Mouse (Mus musculus) heart, postnatal 4 days (tissue): ENCODE measurements around the gene Ncl. TPM values are rescaled to one million over a fixed set of nuclear protein-coding genes. Genes with fewer than 3 reads are reported as not detected.
"Not testable (repeated sequence)": the region's sequence is repeated elsewhere in the genome, so short reads cannot be mapped to it uniquely, and the experiment has no call there.

Source experiments
- DNase-seq: peaks from one replicate; pipeline ENCODE4 v3.0.0; 2021
- total RNA-seq, 2 experiments: library from RNA; stranded (reverse); gene quantifications; 2 replicates each; pipeline ENCODE4 v1.2.3; 2021

The Ncl gene
- total RNA-seq, 2 experiments from 2014 or later = 203 to 206 TPM

DNA sequence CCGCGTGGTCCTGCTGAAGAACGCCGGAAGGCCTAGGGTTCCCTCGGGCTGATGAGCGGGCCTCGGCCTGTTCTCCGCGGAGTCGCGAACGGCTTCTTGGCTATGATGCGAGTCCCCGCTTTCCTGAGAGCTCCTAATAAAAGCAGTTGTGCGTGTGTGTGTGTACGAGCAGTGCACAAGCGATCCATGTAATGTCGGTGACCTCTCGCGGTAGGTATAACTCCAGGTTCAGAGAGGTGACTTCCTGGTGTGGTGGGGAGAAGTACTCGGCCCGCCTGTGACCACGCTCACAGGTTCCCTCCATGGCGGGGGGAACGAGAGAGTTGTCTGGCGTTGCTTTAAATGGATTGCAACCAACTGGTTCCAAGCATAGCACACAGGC, 589 bp upstream of the Ncl start:
- DNase-seq = no peak

- DNase-seq = no peak
These were observed 833 bp downstream of the Ncl start for GRCm38 (mm10) chr1:86358229-86358905.

DNA sequence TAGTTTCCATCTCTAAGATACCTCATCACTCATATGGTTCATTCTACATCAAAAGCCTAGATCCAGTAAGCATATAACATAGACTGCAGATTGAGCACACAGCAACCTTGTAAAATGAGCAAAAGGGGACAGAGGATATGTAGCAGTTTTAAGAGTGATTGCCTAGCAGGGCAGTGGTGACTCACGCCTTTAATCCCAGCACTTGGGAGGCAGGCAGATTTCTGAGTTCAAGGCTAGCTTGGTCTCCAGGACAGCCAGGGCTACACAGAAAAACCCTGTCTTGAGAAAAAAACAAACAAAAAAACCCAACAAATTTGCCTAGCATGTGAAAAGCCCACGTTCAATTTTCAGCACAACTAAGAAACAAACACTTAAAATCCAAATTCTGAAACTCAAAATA, 5.0 kb downstream of the Ncl start:
- DNase-seq = no peak

GRCm38 (mm10) chr1:86350576-86350975, 8.6 kb downstream of the Ncl start:
- DNase-seq = no peak

GRCm38 (mm10) chr1:86349696-86350095, 9.5 kb downstream of the Ncl start:
- DNase-seq = no peak

DNA sequence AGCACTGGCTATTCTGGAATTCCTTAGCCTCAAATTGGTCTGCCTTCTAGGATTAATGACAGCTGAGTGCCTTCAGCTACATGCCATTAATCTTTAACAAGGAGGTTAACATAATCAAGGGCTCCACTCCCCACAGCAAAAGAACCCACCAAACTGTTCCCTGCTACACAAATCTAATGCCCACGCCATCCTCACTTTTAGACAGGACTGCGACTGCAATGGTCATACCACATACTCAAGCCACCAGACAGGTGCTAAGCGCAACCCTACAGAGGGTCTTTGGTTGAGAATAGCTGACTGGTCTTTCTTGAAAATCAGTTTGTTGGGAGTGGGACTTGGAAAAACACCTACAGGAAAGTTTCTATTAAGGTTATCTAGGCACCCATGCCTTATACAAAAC, 10.0 kb downstream of the Ncl start:
- DNase-seq = no peak

GRCm38 (mm10) chr1:86348801-86349200, 10.4 kb downstream of the Ncl start:
- no peak for DNase-seq

- no peak for DNase-seq
These were observed 11.1 kb downstream of the Ncl start for GRCm38 (mm10) chr1:86348083-86348482.

- no peak for DNase-seq
These were observed 11.5 kb downstream of the Ncl start for GRCm38 (mm10) chr1:86347716-86348045.

- no peak for DNase-seq
These were observed 12.1 kb downstream of the Ncl start for GRCm38 (mm10) chr1:86346851-86347715.

GRCm38 (mm10) chr1:86345956-86346355, 13.2 kb downstream of the Ncl start:
- no peak for DNase-seq

GRCm38 (mm10) chr1:86345069-86345468, 14.1 kb downstream of the Ncl start:
- no peak for DNase-seq

GRCm38 (mm10) chr1:86343969-86344861, 15.0 kb downstream of the Ncl start:
- DNase-seq = no peak

- DNase-seq = no peak
These were observed 16.0 kb downstream of the Ncl start for GRCm38 (mm10) chr1:86343087-86343645.

DNA sequence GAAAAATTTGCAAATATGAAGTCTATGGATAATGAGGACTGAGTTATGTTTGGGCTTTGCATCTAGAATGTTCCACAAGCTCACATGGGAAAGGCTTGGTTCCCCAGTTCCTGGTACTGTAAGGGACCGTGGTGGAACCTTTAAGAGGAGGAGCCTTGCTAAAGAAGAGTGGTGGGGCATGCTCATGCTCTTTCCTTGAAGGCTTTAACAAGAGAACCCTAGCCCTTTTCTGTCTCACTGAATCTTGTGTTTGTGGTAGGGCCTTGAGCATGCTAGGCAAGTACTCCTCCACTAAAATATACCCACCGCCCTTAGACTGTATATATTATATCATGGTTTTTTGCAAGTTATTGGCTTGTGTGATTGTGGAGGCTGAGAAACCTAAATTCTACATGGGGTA, 16.8 kb downstream of the Ncl start:
- DNase-seq = no peak

DNA sequence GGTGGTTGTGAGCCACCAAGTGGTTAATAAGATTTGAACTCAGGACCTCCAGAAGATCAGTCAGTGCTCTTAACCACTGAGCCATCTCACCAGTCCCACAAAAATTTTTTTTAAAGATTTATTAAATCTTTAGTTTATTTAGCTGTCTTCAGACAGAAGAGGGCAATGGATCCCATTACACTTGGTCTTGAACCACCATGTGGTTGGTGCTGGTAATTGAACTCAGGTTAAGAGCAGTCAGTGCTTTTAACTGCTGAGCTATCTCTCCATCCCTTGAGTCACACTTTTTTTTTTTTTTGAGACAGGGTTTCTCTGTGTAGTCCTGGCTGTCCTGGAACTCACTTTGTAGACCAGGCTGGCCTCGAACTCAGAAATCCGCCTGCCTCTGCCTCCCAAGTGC, 18.1 kb downstream of the Ncl start:
- DNase-seq = not testable (repeated sequence)

GRCm38 (mm10) chr1:86339156-86339812, 19.9 kb downstream of the Ncl start:
- peak; percentile 85 for DNase-seq

DNA sequence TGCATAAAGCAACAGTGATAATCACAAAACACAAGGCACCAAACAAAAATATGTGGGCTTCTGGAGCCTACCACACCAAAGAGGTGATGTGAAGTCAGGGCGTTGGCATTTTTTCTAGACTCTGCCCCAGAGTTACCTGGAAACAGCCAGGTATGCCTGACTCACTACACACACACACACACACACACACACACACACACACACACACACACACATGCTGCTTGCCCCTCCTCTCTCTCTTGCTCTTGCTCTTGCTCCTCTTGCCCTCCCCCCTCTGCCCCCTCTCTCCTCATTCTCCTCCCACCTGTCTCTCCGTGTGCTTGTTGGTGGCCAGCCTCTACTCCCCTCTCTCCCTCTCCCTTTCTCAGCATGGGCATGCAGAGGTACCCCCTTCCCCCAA, 22.9 kb downstream of the Ncl start:
- DNase-seq = no peak

- DNase-seq = no peak
These were observed 38.3 kb downstream of the Ncl start for GRCm38 (mm10) chr1:86320822-86321413.

DNA sequence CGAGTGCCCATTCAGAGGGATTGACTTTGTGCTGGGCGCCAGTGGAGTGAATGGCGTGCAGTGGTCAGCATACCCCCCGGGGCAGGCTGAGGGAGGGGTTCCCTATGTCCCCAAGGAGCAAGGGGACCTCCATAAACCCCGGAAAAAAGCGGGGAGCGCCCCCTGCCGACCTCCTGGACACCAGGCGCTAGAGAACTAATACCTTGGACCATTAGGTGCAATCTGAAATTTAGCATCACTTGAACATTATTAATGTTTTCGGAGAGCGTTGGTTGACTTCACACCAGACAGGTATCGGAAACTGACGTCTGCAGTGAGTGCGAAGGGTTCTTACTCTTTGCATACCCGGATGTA, 45.5 kb downstream of the Ncl start:
- DNase-seq = peak; percentile 39

DNA sequence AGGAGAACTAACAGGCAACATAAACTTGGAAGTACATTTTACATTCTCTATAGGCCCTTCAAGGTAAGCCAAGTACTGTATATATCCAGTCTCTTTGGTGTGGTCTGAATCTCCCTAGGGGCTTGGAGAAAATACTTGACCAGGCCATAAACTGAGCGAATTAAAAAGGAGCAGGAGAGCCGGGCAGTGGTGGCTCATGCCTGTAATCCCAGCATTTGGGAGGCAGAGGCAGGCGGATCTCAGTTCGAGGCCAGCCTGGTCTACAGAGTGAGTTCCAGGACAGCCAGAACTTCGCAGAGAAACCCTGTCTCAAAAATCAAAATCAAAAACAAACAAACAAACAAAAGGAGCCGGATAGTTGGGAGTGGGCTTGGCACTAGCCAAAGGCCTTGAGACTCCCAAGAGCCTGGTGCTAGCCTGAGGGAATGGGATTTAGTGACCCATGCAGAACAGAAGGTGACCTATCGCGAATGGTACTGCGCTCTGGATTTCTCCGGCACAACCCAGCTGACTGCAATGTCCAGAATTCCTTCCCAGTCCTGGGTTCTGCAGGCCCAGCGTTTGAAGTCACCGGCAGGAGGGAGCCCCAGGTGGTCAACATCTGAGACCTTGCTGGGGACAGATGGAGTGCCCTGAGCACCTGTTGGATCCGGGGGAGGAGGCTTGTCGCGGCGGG, 46.0 kb downstream of the Ncl start:
- DNase-seq = no peak
